Mouse (Mus musculus): ENCODE measurements around the gene Nrm. TPM values are rescaled to one million over a fixed set of nuclear protein-coding genes. Genes with fewer than 3 reads are reported as not detected.

Nrm gene
- 80.0 and 84.5 TPM in 2 replicates for polyA plus RNA-seq (2016; fragmentation: Nextera tagmentation; extraction: Ambion mirVana)

GRCm38 (mm10) chr17:35861198-35861857 lies at the start of gene Nrm:
Nrm (plus strand) TSS chr17:35861318.
- Histone ChIP-seq H3K27ac (replicated peaks) (peak within 1 kb of the TSS; percentile 95), H3K4me3 (peak within 1 kb of the TSS; percentile 71), H3K9me3 (replicated peaks) (no peaks in the 10 kb centered on the region), H3K4me1 (peaks cover 39% of the 10 kb centered on the region), H3K36me3 (peaks cover 52% of the 10 kb centered on the region), H3K27me3 (ENCODE audit: low read depth, poor library complexity, severe bottlenecking) (no peaks in the 10 kb centered on the region)
- peak; percentile 92 for DNase-seq (ENCODE audit: low spot score)
- WGBS, result under 1% methylated on average over 47 of the region's 47 CpGs

- H3K27ac ChIP-seq (replicated peaks), result no peak overlapping the region
- H3K4me1 ChIP-seq, result no peaks in the 10 kb centered on the region
- no peaks in the 10 kb centered on the region for H3K9me3 ChIP-seq (replicated peaks)
- H3K4me3 ChIP-seq, result no peak overlapping the region
- no peaks in the 10 kb centered on the region for H3K36me3 ChIP-seq
- no peak for DNase-seq (ENCODE audit: low spot score)
- H3K27me3 ChIP-seq (ENCODE audit: low read depth, poor library complexity, severe bottlenecking), result peaks cover 16% of the 10 kb centered on the region
- 74% methylated on average over 5 of the region's 5 CpGs for WGBS
These were observed 48.8 kb upstream of the Nrm start for GRCm38 (mm10) chr17:35812307-35812706.

- no peaks in the 10 kb centered on the region for H3K4me1 ChIP-seq
- H3K27me3 ChIP-seq (ENCODE audit: low read depth, poor library complexity, severe bottlenecking), result peaks cover 19% of the 10 kb centered on the region
- 85% methylated on average over 6 of the region's 6 CpGs for WGBS
- H3K4me3 ChIP-seq, result no peak overlapping the region
- H3K9me3 ChIP-seq (replicated peaks), result no peaks in the 10 kb centered on the region
- H3K27ac ChIP-seq (replicated peaks), result no peak overlapping the region; the same call in 1 of the 2 replicates
- no peaks in the 10 kb centered on the region for H3K36me3 ChIP-seq
- DNase-seq (ENCODE audit: low spot score), result no peak
These were observed 48.4 kb upstream of the Nrm start for GRCm38 (mm10) chr17:35812736-35813135.

GRCm38 (mm10) chr17:35813245-35813647 lies 47.9 kb upstream of the Nrm start:
- no peak overlapping the region for H3K27ac ChIP-seq (replicated peaks)
- peaks cover 19% of the 10 kb centered on the region for H3K27me3 ChIP-seq (ENCODE audit: low read depth, poor library complexity, severe bottlenecking)
- H3K4me1 ChIP-seq, result no peaks in the 10 kb centered on the region
- 84% methylated on average over 7 of the region's 7 CpGs for WGBS
- no peaks in the 10 kb centered on the region for H3K9me3 ChIP-seq (replicated peaks)
- DNase-seq (ENCODE audit: low spot score), result no peak
- H3K4me3 ChIP-seq, result no peak overlapping the region
- no peaks in the 10 kb centered on the region for H3K36me3 ChIP-seq

- no peak for DNase-seq (ENCODE audit: low spot score)
- H3K36me3 ChIP-seq, result no peaks in the 10 kb centered on the region
- H3K27me3 ChIP-seq (ENCODE audit: low read depth, poor library complexity, severe bottlenecking), result peaks cover 19% of the 10 kb centered on the region
- 88% methylated on average over 7 of the region's 7 CpGs for WGBS
- H3K4me1 ChIP-seq, result no peaks in the 10 kb centered on the region
- H3K27ac ChIP-seq (replicated peaks), result no peak overlapping the region
- H3K9me3 ChIP-seq (replicated peaks), result no peaks in the 10 kb centered on the region
- H3K4me3 ChIP-seq, result no peak overlapping the region
These were observed 47.5 kb upstream of the Nrm start for GRCm38 (mm10) chr17:35813653-35814052.

GRCm38 (mm10) chr17:35814678-35815077 lies 46.4 kb upstream of the Nrm start:
- Histone ChIP-seq H3K4me3 (no peak overlapping the region), H3K27me3 (ENCODE audit: low read depth, poor library complexity, severe bottlenecking) (peaks cover 26% of the 10 kb centered on the region), H3K9me3 (replicated peaks) (no peaks in the 10 kb centered on the region), H3K27ac (replicated peaks) (no peak overlapping the region; the same call in 1 of the 2 replicates), H3K4me1 (no peaks in the 10 kb centered on the region), H3K36me3 (no peaks in the 10 kb centered on the region)
- DNase-seq (ENCODE audit: low spot score), result no peak
- 80% methylated on average over 6 of the region's 6 CpGs for WGBS

GRCm38 (mm10) chr17:35815836-35816235 lies 45.3 kb upstream of the Nrm start:
- peaks cover 3% of the 10 kb centered on the region for H3K4me1 ChIP-seq
- no peak overlapping the region for H3K27ac ChIP-seq (replicated peaks)
- H3K4me3 ChIP-seq, result no peak overlapping the region
- H3K27me3 ChIP-seq (ENCODE audit: low read depth, poor library complexity, severe bottlenecking), result peaks cover 38% of the 10 kb centered on the region
- no peaks in the 10 kb centered on the region for H3K36me3 ChIP-seq
- WGBS, result 81% methylated on average over 7 of the region's 7 CpGs
- H3K9me3 ChIP-seq (replicated peaks), result no peaks in the 10 kb centered on the region
- no peak for DNase-seq (ENCODE audit: low spot score)

GRCm38 (mm10) chr17:35816686-35817085 lies 44.4 kb upstream of the Nrm start:
- 28% methylated on average over 13 of the region's 14 CpGs for WGBS
- no peak for DNase-seq (ENCODE audit: low spot score)
- Histone ChIP-seq H3K27me3 (ENCODE audit: low read depth, poor library complexity, severe bottlenecking) (peaks cover 46% of the 10 kb centered on the region), H3K27ac (replicated peaks) (no peak overlapping the region), H3K4me3 (no peak overlapping the region), H3K36me3 (no peaks in the 10 kb centered on the region), H3K9me3 (replicated peaks) (no peaks in the 10 kb centered on the region), H3K4me1 (peaks cover 12% of the 10 kb centered on the region)

GRCm38 (mm10) chr17:35817226-35817625 lies 43.9 kb upstream of the Nrm start:
- Histone ChIP-seq H3K27ac (replicated peaks) (no peak overlapping the region), H3K27me3 (ENCODE audit: low read depth, poor library complexity, severe bottlenecking) (peaks cover 52% of the 10 kb centered on the region), H3K36me3 (no peaks in the 10 kb centered on the region), H3K4me3 (no peak overlapping the region), H3K4me1 (peaks cover 17% of the 10 kb centered on the region), H3K9me3 (replicated peaks) (no peaks in the 10 kb centered on the region)
- WGBS, result 51% methylated on average over 10 of the region's 10 CpGs
- no peak for DNase-seq (ENCODE audit: low spot score)

GRCm38 (mm10) chr17:35820111-35820510 lies 41.0 kb upstream of the Nrm start:
- no peaks in the 10 kb centered on the region for H3K9me3 ChIP-seq (replicated peaks)
- WGBS, result 81% methylated on average over 5 of the region's 5 CpGs
- no peak overlapping the region for H3K4me3 ChIP-seq
- peaks cover 38% of the 10 kb centered on the region for H3K4me1 ChIP-seq
- H3K36me3 ChIP-seq, result peaks cover 4% of the 10 kb centered on the region; the same call in 1 of the 2 replicates
- peaks cover 52% of the 10 kb centered on the region for H3K27me3 ChIP-seq (ENCODE audit: low read depth, poor library complexity, severe bottlenecking)
- no peak overlapping the region for H3K27ac ChIP-seq (replicated peaks)
- no peak for DNase-seq (ENCODE audit: low spot score)

- peaks cover 38% of the 10 kb centered on the region for H3K4me1 ChIP-seq
These were observed 39.4 kb upstream of the Nrm start, which contains the start of gene Ier3 for GRCm38 (mm10) chr17:35821439-35822430. Ier3 (plus strand) TSS chr17:35821684.

GRCm38 (mm10) chr17:35822564-35822963 lies 38.6 kb upstream of the Nrm start:
- Histone ChIP-seq H3K9me3 (replicated peaks) (no peaks in the 10 kb centered on the region), H3K27ac (replicated peaks) (peak overlapping the region; percentile 91), H3K4me3 (peak overlapping the region; percentile 77), H3K36me3 (peaks cover 29% of the 10 kb centered on the region), H3K27me3 (ENCODE audit: low read depth, poor library complexity, severe bottlenecking) (peaks cover 34% of the 10 kb centered on the region), H3K4me1 (peaks cover 38% of the 10 kb centered on the region)
- no peak for DNase-seq (ENCODE audit: low spot score)
- WGBS, result 2% methylated on average over 11 of the region's 11 CpGs

More at GRCm38 (mm10) chr17:35821439-35822430, 39.4 kb upstream of the Nrm start, which contains the start of gene Ier3:
- Histone ChIP-seq H3K27ac (replicated peaks) (peak within 1 kb of the TSS; percentile 91), H3K36me3 (peaks cover 20% of the 10 kb centered on the region), H3K27me3 (ENCODE audit: low read depth, poor library complexity, severe bottlenecking) (peaks cover 42% of the 10 kb centered on the region), H3K9me3 (replicated peaks) (no peaks in the 10 kb centered on the region), H3K4me3 (peak within 1 kb of the TSS; percentile 77)
- WGBS, result under 1% methylated on average over 62 of the region's 62 CpGs
- peak; percentile 74 for DNase-seq (ENCODE audit: low spot score)
